Mouse (Mus musculus) stomach, postnatal 0 days (tissue): Measurements from ENCODE around the gene Hykk.

Source experiments
- CTCF ChIP-seq: IDR thresholded peaks from 2 replicates; pipeline ENCODE4 v1.5.1; 2016; ENCODE audit warnings: antibody characterized with exemption, low read depth, mild to moderate bottlenecking, moderate library complexity
- EP300 ChIP-seq: optimal IDR thresholded peaks from 2 replicates; pipeline ENCODE3; 2016; ENCODE audit warnings: antibody characterized with exemption

DNA sequence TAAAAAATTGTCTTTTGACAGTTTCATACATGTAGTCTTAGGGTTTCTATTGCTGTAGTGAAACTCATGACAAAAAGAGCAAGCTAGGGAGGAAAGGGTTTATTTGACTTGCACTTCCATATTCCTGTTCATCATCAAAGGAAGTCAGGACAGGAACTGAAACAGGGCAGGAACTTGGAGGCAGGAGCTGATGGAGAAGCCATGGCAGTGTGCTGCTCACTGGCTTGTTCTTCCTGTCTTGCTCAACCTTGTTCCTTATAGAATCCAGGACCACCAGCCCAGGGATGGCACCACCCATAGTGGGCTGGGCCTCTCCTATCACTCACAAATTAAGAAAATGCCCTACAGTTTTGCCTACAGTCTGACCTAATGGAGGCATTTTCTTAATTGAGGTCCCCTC lies 46.6 kb downstream of the Hykk start:
- TF ChIP-seq CTCF = no peak
- TF ChIP-seq EP300 = no peak
